Mouse (Mus musculus) thymus, adult 2 months (tissue): Measurements from ENCODE around the gene Fras1.

Experiments used
- CTCF ChIP-seq: fragments of 200-500 bp; IDR thresholded peaks from 2 replicates; pipeline ENCODE4 v1.5.1; 2012; ENCODE audit warnings: mild to moderate bottlenecking, control low read depth, low read length, moderate library complexity, borderline replicate concordance; ENCODE audit not compliant: control insufficient read depth, poor library complexity, insufficient read depth; ENCODE audit errors: extremely low read depth
- POLR2A ChIP-seq: fragments of 200-500 bp; IDR thresholded peaks from 2 replicates; pipeline ENCODE4 v1.6.1; 2012; ENCODE audit warnings: mild to moderate bottlenecking, low read length, control low read depth, moderate library complexity; ENCODE audit not compliant: control insufficient read depth, poor library complexity, insufficient read depth; ENCODE audit errors: extremely low read depth

GRCm38 (mm10) chr5:96641297-96641696, 267.5 kb downstream of the Fras1 start:
- no peak for TF ChIP-seq CTCF
- TF ChIP-seq POLR2A, result no peak
